Mouse (Mus musculus): ENCODE data around the gene Iqca. TPM values are rescaled to one million over a fixed set of nuclear protein-coding genes. Genes with fewer than 3 reads are reported as not detected.

The Iqca gene
- polyA plus RNA-seq, 1 experiment from 2014 or later: 0.29 TPM

DNA sequence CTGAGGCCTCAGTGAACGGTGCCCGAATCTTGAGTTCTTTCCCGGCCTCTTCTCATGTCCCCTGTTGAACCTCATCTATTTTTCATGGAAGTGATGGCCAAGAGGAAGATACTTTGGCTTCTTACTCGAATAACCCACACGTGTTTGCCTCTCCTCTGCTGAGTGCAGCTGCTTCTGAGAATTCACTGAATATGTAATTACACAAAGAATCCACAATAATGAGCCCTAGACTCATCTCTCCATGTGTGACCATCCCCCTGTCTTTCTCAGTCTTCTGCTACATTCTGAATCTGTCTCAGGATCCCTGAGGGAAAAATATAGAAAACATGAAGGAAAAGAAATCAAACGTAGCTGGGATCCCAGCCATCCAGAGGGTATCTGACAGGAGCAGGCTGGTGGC, 32.5 kb downstream of the Iqca start:
- no peak overlapping the region for H3K9ac ChIP-seq (ENCODE audit: low read length)
- H3K4me2 ChIP-seq (ENCODE audit: low read depth, low read length, severe bottlenecking): no peak overlapping the region
- H3K4me3 ChIP-seq (ENCODE audit: low read depth, low read length): no peak overlapping the region
- no peaks in the 10 kb centered on the region for H3K36me3 ChIP-seq (ENCODE audit: control insufficient read depth, insufficient read depth, low read length)
- no peak overlapping the region for H3K27ac ChIP-seq (ENCODE audit: low read depth, low read length)
- no peak for ATAC-seq (replicated peaks; ENCODE audit: low FRiP score)
- no peaks in the 10 kb centered on the region for H3K27me3 ChIP-seq (ENCODE audit: control insufficient read depth, insufficient read depth, low read length)
- H3K9me3 ChIP-seq (ENCODE audit: control insufficient read depth, low read length): no peaks in the 10 kb centered on the region
- 86% methylated on average over 6 of the region's 6 CpGs for WGBS
- no peak for DNase-seq (ENCODE audit: low spot score)
- H3K4me1 ChIP-seq (replicated peaks; ENCODE audit: control insufficient read depth, insufficient read depth, low read length): no peaks in the 10 kb centered on the region

DNA sequence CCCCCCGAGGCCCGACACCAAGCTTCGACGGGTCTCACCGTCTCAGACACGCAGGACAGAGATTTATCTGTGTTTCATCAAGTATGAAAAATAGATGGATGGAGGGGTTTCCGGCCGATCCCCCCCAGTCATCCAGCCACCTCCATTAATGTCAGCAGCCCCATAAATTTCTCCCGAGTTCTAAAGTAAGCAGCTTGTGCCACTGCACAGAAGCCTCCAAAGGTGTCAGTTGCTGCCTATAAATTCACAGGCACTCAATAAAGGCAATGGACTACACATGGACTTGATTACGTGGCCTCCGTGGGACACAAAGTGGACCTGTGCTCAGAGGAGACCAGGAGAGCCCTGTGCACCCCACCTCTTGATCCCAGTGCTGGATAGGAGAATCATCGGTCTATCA, 34.0 kb downstream of the Iqca start:
- Histone ChIP-seq H3K27ac (ENCODE audit: low read depth, low read length) (no peak overlapping the region), H3K4me3 (ENCODE audit: low read depth, low read length) (no peak overlapping the region), H3K36me3 (ENCODE audit: control insufficient read depth, insufficient read depth, low read length) (no peaks in the 10 kb centered on the region), H3K4me1 (replicated peaks; ENCODE audit: control insufficient read depth, insufficient read depth, low read length) (no peaks in the 10 kb centered on the region), H3K9me3 (ENCODE audit: control insufficient read depth, low read length) (no peaks in the 10 kb centered on the region), H3K4me2 (ENCODE audit: low read depth, low read length, severe bottlenecking) (no peak overlapping the region), H3K27me3 (ENCODE audit: control insufficient read depth, insufficient read depth, low read length) (no peaks in the 10 kb centered on the region), H3K9ac (ENCODE audit: low read length) (no peak overlapping the region)
- DNase-seq (ENCODE audit: low spot score): no peak
- ATAC-seq (replicated peaks; ENCODE audit: low FRiP score): no peak
- 91% methylated on average over 12 of the region's 12 CpGs for WGBS

DNA sequence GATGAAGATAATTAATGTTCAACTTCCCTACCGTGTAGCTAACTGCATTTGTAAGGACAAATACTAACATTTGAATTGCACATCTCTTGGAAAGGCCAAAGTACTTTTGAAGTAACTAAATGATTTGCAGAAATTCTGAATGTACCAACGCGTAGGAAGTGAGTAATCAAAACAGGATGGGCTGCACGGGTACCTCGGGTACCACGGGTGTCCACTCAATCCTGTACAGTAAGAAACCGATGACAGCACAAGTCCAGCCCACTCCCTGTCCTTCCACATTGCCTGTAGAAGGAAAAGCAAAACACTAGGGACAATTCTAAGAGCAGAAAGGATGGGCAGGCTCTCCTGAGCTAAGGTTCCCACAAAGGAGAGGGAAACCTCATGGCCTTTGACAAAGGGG, 36.0 kb downstream of the Iqca start:
- no peak for ATAC-seq (replicated peaks; ENCODE audit: low FRiP score)
- no peak for DNase-seq (ENCODE audit: low spot score)
- 90% methylated on average over 7 of the region's 7 CpGs for WGBS
- H3K4me2 ChIP-seq (ENCODE audit: low read depth, low read length, severe bottlenecking): no peak overlapping the region
- no peaks in the 10 kb centered on the region for H3K9me3 ChIP-seq (ENCODE audit: control insufficient read depth, low read length)
- H3K27me3 ChIP-seq (ENCODE audit: control insufficient read depth, insufficient read depth, low read length): no peaks in the 10 kb centered on the region
- no peak overlapping the region for H3K27ac ChIP-seq (ENCODE audit: low read depth, low read length)
- H3K4me3 ChIP-seq (ENCODE audit: low read depth, low read length): no peak overlapping the region
- H3K9ac ChIP-seq (ENCODE audit: low read length): no peak overlapping the region
- H3K36me3 ChIP-seq (ENCODE audit: control insufficient read depth, insufficient read depth, low read length): no peaks in the 10 kb centered on the region
- H3K4me1 ChIP-seq (replicated peaks; ENCODE audit: control insufficient read depth, insufficient read depth, low read length): no peaks in the 10 kb centered on the region

DNA sequence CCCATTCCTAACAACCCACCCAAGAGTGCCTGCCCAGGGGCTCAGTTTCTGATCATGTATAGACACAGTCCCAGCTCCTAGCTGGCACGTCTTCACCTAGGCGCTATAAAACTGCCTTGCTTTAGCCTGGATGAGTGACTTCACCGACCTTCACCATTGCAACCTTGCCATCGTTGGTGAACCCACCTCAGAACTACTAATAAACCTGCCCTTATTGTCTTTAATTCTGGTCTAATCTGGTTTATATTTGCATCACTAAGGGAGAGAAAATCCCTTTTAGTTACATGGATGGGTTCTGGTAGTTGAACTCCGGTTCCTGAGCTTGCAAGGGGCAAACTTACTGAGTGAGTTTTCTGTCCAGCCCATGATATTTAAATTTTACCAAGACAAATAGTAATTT, 38.6 kb downstream of the Iqca start:
- no peak overlapping the region for H3K9ac ChIP-seq (ENCODE audit: low read length)

DNA sequence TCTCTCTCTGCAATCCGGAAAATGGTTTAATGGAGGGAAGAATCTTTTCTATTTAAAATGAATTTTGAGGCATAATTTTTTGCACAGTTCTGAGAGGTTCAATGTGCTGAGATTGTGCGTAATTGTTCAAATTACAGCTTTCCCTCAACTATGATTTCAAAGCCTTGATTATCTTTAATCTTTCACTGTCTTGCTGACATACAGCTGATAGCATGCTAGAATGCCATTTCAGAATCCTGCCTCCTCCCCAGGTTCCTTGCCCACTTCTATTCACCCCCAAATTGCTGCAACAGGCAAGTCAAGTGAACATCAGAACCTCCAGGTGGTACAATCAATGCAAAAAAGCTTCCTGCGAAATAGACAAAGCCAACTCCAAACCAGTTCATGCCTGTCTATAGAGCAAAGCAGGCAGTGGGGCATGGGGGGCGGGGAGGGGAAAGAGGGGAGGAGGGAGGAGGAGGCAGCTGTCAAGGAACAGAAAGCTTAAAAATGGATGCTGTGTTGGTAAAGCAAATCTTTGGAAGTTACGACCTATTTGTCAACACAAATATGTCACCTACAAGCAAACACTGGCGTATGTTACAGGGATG, 39.5 kb downstream of the Iqca start:
- H3K4me2 ChIP-seq (ENCODE audit: low read depth, low read length, severe bottlenecking): no peak overlapping the region
- no peaks in the 10 kb centered on the region for H3K36me3 ChIP-seq (ENCODE audit: control insufficient read depth, insufficient read depth, low read length)
- DNase-seq (ENCODE audit: low spot score) (no peak), ATAC-seq (replicated peaks; ENCODE audit: low FRiP score) (no peak)
- H3K4me3 ChIP-seq (ENCODE audit: low read depth, low read length): no peak overlapping the region
- no peaks in the 10 kb centered on the region for H3K9me3 ChIP-seq (ENCODE audit: control insufficient read depth, low read length)
- H3K27me3 ChIP-seq (ENCODE audit: control insufficient read depth, insufficient read depth, low read length): no peaks in the 10 kb centered on the region
- H3K9ac ChIP-seq (ENCODE audit: low read length): no peak overlapping the region
- no peak overlapping the region for H3K27ac ChIP-seq (ENCODE audit: low read depth, low read length)
- 82% methylated on average over 6 of the region's 6 CpGs for WGBS
- H3K4me1 ChIP-seq (replicated peaks; ENCODE audit: control insufficient read depth, insufficient read depth, low read length): no peaks in the 10 kb centered on the region

More for the DNA sequence above, 38.6 kb downstream of the Iqca start:
- DNase-seq (ENCODE audit: low spot score): no peak
- Histone ChIP-seq H3K27ac (ENCODE audit: low read depth, low read length) (no peak overlapping the region), H3K4me3 (ENCODE audit: low read depth, low read length) (no peak overlapping the region), H3K9me3 (ENCODE audit: control insufficient read depth, low read length) (no peaks in the 10 kb centered on the region), H3K36me3 (ENCODE audit: control insufficient read depth, insufficient read depth, low read length) (no peaks in the 10 kb centered on the region), H3K4me1 (replicated peaks; ENCODE audit: control insufficient read depth, insufficient read depth, low read length) (no peaks in the 10 kb centered on the region), H3K27me3 (ENCODE audit: control insufficient read depth, insufficient read depth, low read length) (no peaks in the 10 kb centered on the region), H3K4me2 (ENCODE audit: low read depth, low read length, severe bottlenecking) (no peak overlapping the region)
- ATAC-seq (replicated peaks; ENCODE audit: low FRiP score): no peak
- WGBS: 86% methylated on average over 5 of the region's 5 CpGs

DNA sequence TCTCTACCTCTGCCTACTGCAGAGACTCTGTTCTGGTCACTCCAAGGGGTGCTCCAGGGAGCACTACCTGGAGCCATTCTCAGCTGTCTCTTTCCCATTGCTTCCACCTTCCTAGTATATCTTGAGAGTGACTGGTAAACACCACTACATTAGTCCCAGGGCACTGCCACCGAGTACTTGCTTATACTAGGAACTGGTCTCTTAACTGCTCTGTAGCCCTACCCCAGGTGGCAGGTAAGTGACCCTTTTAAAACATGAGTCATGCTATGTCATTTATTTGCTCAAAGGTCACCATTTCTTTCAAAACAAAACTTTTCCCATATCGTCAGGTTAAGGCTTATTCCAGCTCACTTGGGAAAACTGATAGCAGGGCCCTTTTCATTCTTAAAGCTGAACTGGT, 40.5 kb downstream of the Iqca start:
- no peak for DNase-seq (ENCODE audit: low spot score)
- 83% methylated on average over 2 of the region's 2 CpGs for WGBS
- Histone ChIP-seq H3K27ac (ENCODE audit: low read depth, low read length) (no peak overlapping the region), H3K4me3 (ENCODE audit: low read depth, low read length) (no peak overlapping the region), H3K9me3 (ENCODE audit: control insufficient read depth, low read length) (no peaks in the 10 kb centered on the region), H3K36me3 (ENCODE audit: control insufficient read depth, insufficient read depth, low read length) (no peaks in the 10 kb centered on the region), H3K4me1 (replicated peaks; ENCODE audit: control insufficient read depth, insufficient read depth, low read length) (no peaks in the 10 kb centered on the region), H3K27me3 (ENCODE audit: control insufficient read depth, insufficient read depth, low read length) (no peaks in the 10 kb centered on the region), H3K9ac (ENCODE audit: low read length) (no peak overlapping the region), H3K4me2 (ENCODE audit: low read depth, low read length, severe bottlenecking) (no peak overlapping the region)
- ATAC-seq (replicated peaks; ENCODE audit: low FRiP score): no peak

DNA sequence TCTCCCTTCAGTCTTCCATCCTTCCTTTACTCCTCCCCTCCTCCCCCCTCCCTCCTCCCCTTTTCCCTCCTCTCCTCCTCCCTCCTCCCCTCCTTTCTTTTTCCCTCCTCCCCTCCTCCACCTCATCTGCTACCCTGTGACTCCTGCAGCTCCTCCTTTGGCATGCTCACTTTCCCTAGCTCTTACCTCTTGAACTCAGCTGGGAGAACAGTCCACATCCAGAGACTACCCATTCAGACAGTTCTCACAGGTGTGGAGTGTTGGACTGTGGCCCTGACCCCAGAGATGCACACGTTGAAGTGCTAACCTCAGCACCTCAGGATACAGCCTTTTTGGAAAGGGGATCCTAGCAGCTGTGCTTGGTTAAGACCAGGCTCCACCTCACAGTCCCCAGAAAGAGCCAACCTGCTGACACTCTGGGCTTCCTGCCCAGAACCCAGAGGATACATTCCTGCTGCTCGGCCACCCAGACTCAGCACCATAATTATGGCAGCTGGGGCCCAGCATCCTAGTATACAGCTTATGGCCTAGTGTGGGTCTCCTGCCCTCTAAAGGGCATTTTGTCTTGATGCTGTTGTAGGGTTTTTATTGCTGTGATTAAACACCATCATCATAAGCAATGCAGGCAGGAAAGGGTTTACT, 41.9 kb downstream of the Iqca start:
- H3K9me3 ChIP-seq (ENCODE audit: control insufficient read depth, low read length): no peaks in the 10 kb centered on the region
- no peaks in the 10 kb centered on the region for H3K36me3 ChIP-seq (ENCODE audit: control insufficient read depth, insufficient read depth, low read length)
- no peak overlapping the region for H3K4me2 ChIP-seq (ENCODE audit: low read depth, low read length, severe bottlenecking)
- no peak overlapping the region for H3K4me3 ChIP-seq (ENCODE audit: low read depth, low read length)
- no peak overlapping the region for H3K9ac ChIP-seq (ENCODE audit: low read length)
- ATAC-seq (replicated peaks; ENCODE audit: low FRiP score) (no peak), DNase-seq (ENCODE audit: low spot score) (no peak)
- no peaks in the 10 kb centered on the region for H3K4me1 ChIP-seq (replicated peaks; ENCODE audit: control insufficient read depth, insufficient read depth, low read length)
- WGBS: 54% methylated on average over 2 of the region's 2 CpGs
- H3K27me3 ChIP-seq (ENCODE audit: control insufficient read depth, insufficient read depth, low read length): no peaks in the 10 kb centered on the region
- no peak overlapping the region for H3K27ac ChIP-seq (ENCODE audit: low read depth, low read length)

DNA sequence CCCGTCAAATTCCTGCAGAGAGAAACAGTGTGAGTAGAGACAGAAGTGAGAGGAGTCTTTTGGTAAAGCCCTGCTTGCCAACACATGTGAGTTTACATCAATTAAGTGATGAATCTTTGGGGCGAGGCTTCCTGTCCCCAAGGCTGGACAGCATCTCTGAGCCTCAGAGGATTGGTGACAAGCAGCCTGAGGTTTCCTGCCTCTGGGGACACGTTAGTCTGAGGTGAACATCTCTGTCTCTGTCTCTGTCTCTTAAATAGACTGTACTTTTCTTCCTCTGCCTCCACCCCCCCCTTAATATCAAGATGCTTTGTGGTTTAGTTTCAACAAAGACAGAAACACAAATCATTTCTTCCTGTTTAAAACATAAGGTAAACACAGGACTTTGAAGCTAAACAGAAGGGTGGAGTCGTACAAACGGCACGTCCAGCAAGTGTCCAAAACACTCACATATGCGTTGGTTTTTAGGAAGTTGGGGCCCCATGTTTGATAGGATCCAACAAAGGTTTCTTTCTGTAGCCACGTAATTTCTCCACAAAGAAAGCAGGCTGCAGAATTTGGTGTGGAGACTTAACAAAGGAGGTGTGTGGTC, 49.2 kb downstream of the Iqca start:
- H3K4me1 ChIP-seq (replicated peaks; ENCODE audit: control insufficient read depth, insufficient read depth, low read length): no peaks in the 10 kb centered on the region
- ATAC-seq (replicated peaks; ENCODE audit: low FRiP score) (no peak), DNase-seq (ENCODE audit: low spot score) (no peak)
- H3K4me2 ChIP-seq (ENCODE audit: low read depth, low read length, severe bottlenecking): no peak overlapping the region
- 85% methylated on average over 8 of the region's 8 CpGs for WGBS
- H3K27me3 ChIP-seq (ENCODE audit: control insufficient read depth, insufficient read depth, low read length): no peaks in the 10 kb centered on the region
- no peaks in the 10 kb centered on the region for H3K9me3 ChIP-seq (ENCODE audit: control insufficient read depth, low read length)
- no peak overlapping the region for H3K27ac ChIP-seq (ENCODE audit: low read depth, low read length)
- H3K9ac ChIP-seq (ENCODE audit: low read length): no peak overlapping the region
- H3K36me3 ChIP-seq (ENCODE audit: control insufficient read depth, insufficient read depth, low read length): no peaks in the 10 kb centered on the region
- H3K4me3 ChIP-seq (ENCODE audit: low read depth, low read length): no peak overlapping the region
